Mouse (Mus musculus) hindbrain, embryonic 15.5 days (tissue): Measurements from ENCODE around the gene Hk3. TPM values are rescaled to one million over a fixed set of nuclear protein-coding genes. Genes with fewer than 3 reads are reported as not detected.

Source experiments
- ATAC-seq: fragments of 200-750 bp; cut with Nextera tagmentation; 2 replicates; pipeline ENCODE4 v1.8.0; 2017; ENCODE audit warnings: low read depth, moderate number of reproducible peaks, moderate TSS enrichment; ENCODE audit not compliant: low FRiP score
- H3K27ac ChIP-seq: fragments of 300-500 bp; sonication (generic); replicated peaks from 2 replicates; pipeline ENCODE4 v1.5.1; 2015; ENCODE audit warnings: mild to moderate bottlenecking, inconsistent platforms
- H3K27me3 ChIP-seq: fragments of 300-500 bp; sonication (generic); 2 replicates; pipeline ENCODE4 v1.6.1; 2015; ENCODE audit warnings: control low read depth, inconsistent platforms
- H3K36me3 ChIP-seq: fragments of 300-500 bp; sonication (generic); 2 replicates; pipeline ENCODE4 v1.6.1; 2015; ENCODE audit warnings: control low read depth, inconsistent platforms
- H3K4me1 ChIP-seq: fragments of 300-500 bp; sonication (generic); replicated peaks from 2 replicates; pipeline ENCODE4 v1.6.1; 2015; ENCODE audit warnings: control low read depth, inconsistent platforms
- H3K4me2 ChIP-seq: fragments of 300-500 bp; sonication (generic); 2 replicates; pipeline ENCODE4 v1.6.1; 2015; ENCODE audit warnings: moderate library complexity, mild to moderate bottlenecking, inconsistent platforms
- H3K4me3 ChIP-seq: fragments of 300-500 bp; sonication (generic); 2 replicates; pipeline ENCODE4 v1.5.1; 2015; ENCODE audit warnings: mild to moderate bottlenecking, inconsistent platforms
- H3K9ac ChIP-seq: fragments of 300-500 bp; sonication (generic); 2 replicates; pipeline ENCODE4 v1.6.1; 2015; ENCODE audit warnings: inconsistent platforms
- H3K9me3 ChIP-seq: fragments of 300-500 bp; sonication (generic); 2 replicates; pipeline ENCODE4 v1.6.1; 2016; ENCODE audit warnings: control low read depth, inconsistent platforms
- WGBS: fragments of 180-500 bp; shearing (Covaris S2); methylation state at CpG from one replicate; pipeline ENCODE4 v1.1.7; 2015; 5-methylcytosine and 5-hydroxymethylcytosine counted together
- polyA plus RNA-seq: library from polyadenylated mRNA; unstranded; fragments of >200 nt; fragmentation: Nextera tagmentation; extraction: Ambion mirVana; gene quantifications from 2 replicates; pipeline ENCODE4 v1.2.1, GENCODE M21; 2015

Hk3 gene
- 0.99 and 1.2 TPM in 2 replicates for polyA plus RNA-seq

GRCm38 (mm10) chr13:55021194-55021779, at the start of gene Hk3:
Hk3 (minus strand) TSS chr13:55021385.
- no peaks in the 10 kb centered on the region for H3K9me3 ChIP-seq
- no peak within 1 kb of the TSS for H3K4me2 ChIP-seq
- no peaks in the 10 kb centered on the region for H3K4me1 ChIP-seq
- H3K9ac ChIP-seq, result no peak within 1 kb of the TSS
- no peaks in the 10 kb centered on the region for H3K36me3 ChIP-seq
- no peak within 1 kb of the TSS for H3K27ac ChIP-seq
- ATAC-seq, result no peak
- no peaks in the 10 kb centered on the region for H3K27me3 ChIP-seq
- WGBS, result 92% methylated on average over 13 of the region's 13 CpGs
- H3K4me3 ChIP-seq, result no peak within 1 kb of the TSS

DNA sequence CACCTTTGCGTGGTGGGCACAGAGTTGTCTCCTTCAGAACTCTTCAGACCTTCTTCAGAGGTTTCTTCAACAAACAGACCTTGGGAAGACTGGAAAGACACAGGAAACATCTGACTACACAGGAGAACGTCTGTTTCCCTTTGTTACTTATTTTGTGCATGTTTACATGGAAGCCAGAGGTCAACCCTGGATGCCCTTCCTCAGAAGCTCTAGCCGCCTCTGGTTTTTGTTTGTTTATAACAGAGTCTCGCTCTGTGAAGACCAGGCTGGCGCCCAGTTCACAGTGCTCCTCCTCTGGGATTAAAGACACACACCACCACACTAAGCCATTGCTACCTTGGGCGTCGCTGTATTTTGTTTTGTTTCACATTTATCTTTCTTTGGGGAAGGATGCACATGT, 48.5 kb upstream of the Hk3 start:
- WGBS, result 73% methylated on average over 7 of the region's 7 CpGs
- H3K36me3 ChIP-seq, result no peaks in the 10 kb centered on the region

DNA sequence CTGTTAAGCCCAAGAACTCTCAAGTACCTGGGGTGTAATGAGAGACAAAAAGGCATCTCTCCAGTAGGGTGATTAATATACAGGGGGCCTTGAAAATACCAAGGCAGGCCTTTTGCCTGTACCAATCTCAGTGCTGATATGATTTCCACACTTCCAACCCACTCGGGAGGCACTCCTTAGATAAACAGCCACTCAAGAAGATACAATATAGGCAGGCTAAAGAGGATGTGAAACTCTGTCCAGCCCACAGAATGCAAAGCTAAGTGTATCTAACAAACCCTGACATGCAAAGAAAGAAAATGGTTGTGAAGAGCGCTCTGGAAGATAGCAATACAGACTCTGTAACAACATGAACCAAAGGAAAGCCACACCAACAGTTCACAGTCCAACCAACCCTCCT, 42.1 kb upstream of the Hk3 start:
- H3K36me3 ChIP-seq, result no peaks in the 10 kb centered on the region
- 87% methylated on average over 2 of the region's 2 CpGs for WGBS
- H3K9ac ChIP-seq, result no peak overlapping the region
- ATAC-seq, result no peak
- no peak overlapping the region for H3K4me3 ChIP-seq
- no peaks in the 10 kb centered on the region for H3K27me3 ChIP-seq
- H3K4me1 ChIP-seq, result no peaks in the 10 kb centered on the region
- no peak overlapping the region for H3K27ac ChIP-seq
- H3K9me3 ChIP-seq, result no peaks in the 10 kb centered on the region
- H3K4me2 ChIP-seq, result no peak overlapping the region

More for the DNA sequence above, 48.5 kb upstream of the Hk3 start:
- H3K27me3 ChIP-seq, result no peaks in the 10 kb centered on the region
- H3K4me3 ChIP-seq, result no peak overlapping the region
- no peaks in the 10 kb centered on the region for H3K4me1 ChIP-seq
- no peak for ATAC-seq
- no peaks in the 10 kb centered on the region for H3K9me3 ChIP-seq
- no peak overlapping the region for H3K9ac ChIP-seq
- H3K4me2 ChIP-seq, result no peak overlapping the region
- no peak overlapping the region for H3K27ac ChIP-seq

DNA sequence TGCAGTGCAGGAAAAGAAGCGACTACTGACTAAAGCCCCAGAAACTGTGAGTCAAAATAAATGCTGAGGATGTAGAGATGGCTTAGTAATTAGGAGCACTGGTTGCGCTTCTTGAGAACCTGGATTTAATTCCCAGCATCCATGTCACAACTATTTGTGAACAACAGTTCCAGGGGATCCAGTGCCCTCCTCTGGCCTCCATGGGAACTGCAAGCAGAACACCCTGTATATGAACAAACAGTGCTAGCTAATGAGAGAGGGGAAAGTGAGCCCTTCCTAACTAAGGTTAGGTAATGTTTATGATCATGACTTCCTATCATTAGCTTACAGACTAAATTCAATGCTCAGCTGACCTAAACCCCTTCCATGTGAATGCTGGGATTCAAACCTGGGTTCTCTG, 36.9 kb upstream of the Hk3 start:
- no peak overlapping the region for H3K9ac ChIP-seq
- no peak overlapping the region for H3K4me3 ChIP-seq
- no peaks in the 10 kb centered on the region for H3K27me3 ChIP-seq
- no peak overlapping the region for H3K27ac ChIP-seq
- no peaks in the 10 kb centered on the region for H3K4me1 ChIP-seq
- H3K9me3 ChIP-seq, result no peaks in the 10 kb centered on the region
- H3K4me2 ChIP-seq, result no peak overlapping the region
- 96% methylated on average over 2 of the region's 2 CpGs for WGBS
- H3K36me3 ChIP-seq, result no peaks in the 10 kb centered on the region
- no peak for ATAC-seq

GRCm38 (mm10) chr13:55047706-55048105, 26.5 kb upstream of the Hk3 start:
- H3K4me3 ChIP-seq, result no peak overlapping the region
- H3K36me3 ChIP-seq, result no peaks in the 10 kb centered on the region
- no peak overlapping the region for H3K4me2 ChIP-seq
- no peaks in the 10 kb centered on the region for H3K27me3 ChIP-seq
- whole genome bisulfite sequencing, result 36% methylated on average over 3 of the region's 3 CpGs
- H3K9me3 ChIP-seq, result no peaks in the 10 kb centered on the region
- H3K27ac ChIP-seq, result no peak overlapping the region
- no peak for ATAC-seq
- H3K9ac ChIP-seq, result no peak overlapping the region
- H3K4me1 ChIP-seq, result 0 out of 2 replicates have a peak, but pooled peaks cover 3% of the 10 kb centered on the region

GRCm38 (mm10) chr13:55040016-55040415, 18.8 kb upstream of the Hk3 start:
- Histone ChIP-seq H3K4me3 (no peak overlapping the region), H3K27ac (no peak overlapping the region), H3K4me2 (no peak overlapping the region), H3K27me3 (no peaks in the 10 kb centered on the region), H3K4me1 (no peaks in the 10 kb centered on the region), H3K36me3 (peaks cover 4% of the 10 kb centered on the region), H3K9me3 (no peaks in the 10 kb centered on the region), H3K9ac (no peak overlapping the region)
- 100% methylated on average over 2 of the region's 2 CpGs for WGBS
- no peak for ATAC-seq

DNA sequence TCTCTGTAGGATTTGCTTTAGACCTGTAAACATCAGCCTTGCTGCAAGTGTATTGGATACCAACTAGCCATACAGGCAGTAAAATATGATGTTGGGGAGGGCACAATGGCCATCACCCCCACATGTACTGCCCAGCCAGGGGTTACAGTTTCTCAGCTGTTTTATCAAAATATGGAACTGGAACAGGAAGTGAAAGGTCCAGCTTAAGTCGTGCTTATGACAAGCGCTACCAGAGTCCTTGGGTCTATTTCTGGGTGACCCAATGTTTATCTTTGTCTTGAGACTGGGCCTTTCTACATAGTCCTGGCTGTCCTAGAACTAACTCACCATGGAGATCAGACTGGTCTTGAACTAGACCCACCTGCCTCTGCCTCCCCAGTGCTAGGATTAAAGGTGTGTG, 3.0 kb upstream of the Hk3 start:
- no peak overlapping the region for H3K27ac ChIP-seq
- H3K4me2 ChIP-seq, result no peak overlapping the region
- no peaks in the 10 kb centered on the region for H3K9me3 ChIP-seq
- H3K27me3 ChIP-seq, result no peaks in the 10 kb centered on the region
- H3K36me3 ChIP-seq, result peaks cover 13% of the 10 kb centered on the region
- 96% methylated on average over 2 of the region's 2 CpGs for WGBS
- H3K9ac ChIP-seq, result no peak overlapping the region
- H3K4me1 ChIP-seq, result no peaks in the 10 kb centered on the region
- no peak overlapping the region for H3K4me3 ChIP-seq
- no peak for ATAC-seq

- Histone ChIP-seq H3K4me1 (no peaks in the 10 kb centered on the region), H3K4me3 (no peak overlapping the region), H3K4me2 (no peak overlapping the region), H3K27me3 (no peaks in the 10 kb centered on the region), H3K9ac (no peak overlapping the region), H3K9me3 (no peaks in the 10 kb centered on the region), H3K27ac (no peak overlapping the region), H3K36me3 (peaks cover 2% of the 10 kb centered on the region; the same call in 1 of the 2 replicates)
- 76% methylated on average over 9 of the region's 9 CpGs for WGBS
- no peak for ATAC-seq
Observed at GRCm38 (mm10) chr13:55022715-55023114, 1.5 kb upstream of the Hk3 start.

- H3K27ac ChIP-seq, result no peak overlapping the region
- H3K4me3 ChIP-seq, result no peak overlapping the region
- H3K4me1 ChIP-seq, result no peaks in the 10 kb centered on the region
- no peaks in the 10 kb centered on the region for H3K36me3 ChIP-seq
- WGBS, result 27% methylated on average over 4 of the region's 4 CpGs
- no peak overlapping the region for H3K4me2 ChIP-seq
- H3K9ac ChIP-seq, result no peak overlapping the region
- H3K27me3 ChIP-seq, result no peaks in the 10 kb centered on the region
- no peaks in the 10 kb centered on the region for H3K9me3 ChIP-seq
- no peak for ATAC-seq
Observed at GRCm38 (mm10) chr13:55022256-55022655, 1.1 kb upstream of the Hk3 start.

DNA sequence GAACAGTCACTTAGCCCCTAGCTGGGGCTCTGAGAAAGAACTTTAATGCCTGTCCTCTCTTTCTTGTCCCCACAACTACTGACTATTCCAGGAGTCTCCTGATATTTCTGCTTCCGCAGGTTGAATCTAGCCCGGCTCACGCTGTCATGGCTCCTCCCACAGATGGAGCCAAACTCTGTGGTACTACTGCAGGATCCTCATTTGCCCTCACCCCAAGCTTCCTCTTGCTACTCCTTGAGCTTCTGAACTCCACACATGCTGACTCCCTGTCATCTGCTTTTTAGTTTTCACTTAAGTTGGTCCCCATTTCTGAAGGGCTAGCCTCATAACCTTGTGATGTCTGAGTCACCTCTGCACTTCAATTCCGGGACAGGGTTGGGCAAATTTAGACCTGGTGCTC, 1.1 kb downstream of the Hk3 start:
- Histone ChIP-seq H3K9me3 (no peaks in the 10 kb centered on the region), H3K9ac (no peak overlapping the region), H3K4me2 (no peak overlapping the region), H3K36me3 (no peaks in the 10 kb centered on the region), H3K27ac (no peak overlapping the region), H3K27me3 (0 out of 2 replicates have a peak, but pooled peaks cover 1% of the 10 kb centered on the region), H3K4me3 (no peak overlapping the region), H3K4me1 (no peaks in the 10 kb centered on the region)
- WGBS, result 93% methylated on average over 4 of the region's 4 CpGs
- no peak for ATAC-seq

GRCm38 (mm10) chr13:55019181-55019580, 2.0 kb downstream of the Hk3 start:
- no peak overlapping the region for H3K4me3 ChIP-seq

GRCm38 (mm10) chr13:55018700-55019099, 2.5 kb downstream of the Hk3 start:
- no peak for ATAC-seq
- no peaks in the 10 kb centered on the region for H3K9me3 ChIP-seq
- no peak overlapping the region for H3K4me3 ChIP-seq
- 87% methylated on average over 9 of the region's 9 CpGs for WGBS
- peaks cover 4% of the 10 kb centered on the region; the same call in 1 of the 2 replicates for H3K4me1 ChIP-seq
- H3K27ac ChIP-seq, result no peak overlapping the region
- H3K27me3 ChIP-seq, result 0 out of 2 replicates have a peak, but pooled peaks cover 5% of the 10 kb centered on the region
- H3K36me3 ChIP-seq, result no peaks in the 10 kb centered on the region
- H3K9ac ChIP-seq, result no peak overlapping the region
- no peak overlapping the region for H3K4me2 ChIP-seq

More at GRCm38 (mm10) chr13:55019181-55019580, 2.0 kb downstream of the Hk3 start:
- H3K4me2 ChIP-seq, result no peak overlapping the region
- H3K9me3 ChIP-seq, result no peaks in the 10 kb centered on the region
- no peak overlapping the region for H3K27ac ChIP-seq
- WGBS, result 76% methylated on average over 3 of the region's 3 CpGs
- H3K27me3 ChIP-seq, result 0 out of 2 replicates have a peak, but pooled peaks cover 5% of the 10 kb centered on the region
- H3K9ac ChIP-seq, result no peak overlapping the region
- no peaks in the 10 kb centered on the region for H3K36me3 ChIP-seq
- H3K4me1 ChIP-seq, result peaks cover 1% of the 10 kb centered on the region; the same call in 1 of the 2 replicates
- ATAC-seq, result no peak
